Mouse (Mus musculus): ENCODE data around the gene Tmem132b.

- TF ChIP-seq CTCF (IDR thresholded peaks at IDR 0.05; ENCODE audit: low read depth, low read length) (no peak), POLR2A (IDR thresholded peaks at IDR 0.05; ENCODE audit: borderline replicate concordance, low read depth, low read length) (no peak)
These were observed 177.6 kb downstream of the Tmem132b start for GRCm38 (mm10) chr5:125709160-125709559.

Measured in bone marrow macrophage, adult 2 months (primary cell).